Mouse (Mus musculus): Measurements from ENCODE around the gene Atg9b.

Atg9b gene

DNA sequence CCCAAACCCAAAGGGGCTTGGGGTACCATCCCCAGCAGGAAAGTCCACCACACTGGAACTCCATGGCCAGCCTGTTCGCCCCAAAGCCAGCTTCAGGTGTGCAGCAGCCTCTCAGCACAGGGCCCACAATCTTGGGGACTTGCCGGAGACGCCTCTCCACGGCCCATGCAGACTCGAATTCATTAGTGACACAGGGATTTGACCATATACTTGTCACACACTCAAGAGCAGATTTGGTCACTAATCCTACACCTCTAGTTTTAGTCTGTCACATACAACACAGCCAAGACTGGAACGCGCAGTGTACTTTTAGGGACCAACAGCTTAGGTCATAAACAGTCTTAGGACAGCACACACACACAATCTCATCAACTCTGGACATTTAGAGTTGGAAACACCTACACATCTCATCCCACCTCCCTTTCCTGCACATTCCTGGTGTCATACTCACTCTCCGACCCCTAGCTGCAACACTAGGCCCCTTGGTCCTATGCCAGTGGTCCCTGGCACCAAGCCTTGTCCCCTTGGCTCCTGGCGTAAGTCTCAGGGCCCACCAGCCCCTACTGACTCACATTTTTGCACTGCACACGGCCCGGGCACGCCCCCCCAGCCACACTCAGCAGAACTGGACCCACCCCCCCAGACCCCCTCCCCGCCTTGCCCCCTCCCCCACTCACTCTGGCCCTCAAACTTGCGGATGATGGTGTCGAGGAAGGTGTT, 41.3 kb downstream of the Atg9b start:
- in situ Hi-C loops (cut with MboI; ENCODE audit: low sequenced_read_pairs), result no loop called here

DNA sequence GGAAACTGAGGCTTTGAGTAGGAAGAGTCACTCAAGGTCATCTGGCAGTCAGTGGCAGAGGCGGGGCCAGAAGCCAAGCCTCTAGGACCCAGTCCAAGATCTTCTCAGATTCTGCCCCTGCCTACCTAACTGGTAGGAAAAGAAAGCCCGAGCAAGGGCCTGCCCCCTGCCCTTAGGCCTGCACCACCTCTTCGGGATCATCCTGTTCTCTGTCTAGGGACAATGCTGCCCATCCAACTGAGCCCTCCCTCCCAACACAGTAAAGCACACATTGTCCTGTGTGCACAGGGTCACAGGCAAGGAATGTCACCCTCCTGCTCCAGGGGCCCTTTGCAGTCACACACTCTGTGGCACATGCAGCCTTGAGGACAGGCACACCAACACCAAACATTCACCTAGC, 41.9 kb downstream of the Atg9b start:
- in situ Hi-C loops (cut with MboI; ENCODE audit: low sequenced_read_pairs), result no loop called here

DNA sequence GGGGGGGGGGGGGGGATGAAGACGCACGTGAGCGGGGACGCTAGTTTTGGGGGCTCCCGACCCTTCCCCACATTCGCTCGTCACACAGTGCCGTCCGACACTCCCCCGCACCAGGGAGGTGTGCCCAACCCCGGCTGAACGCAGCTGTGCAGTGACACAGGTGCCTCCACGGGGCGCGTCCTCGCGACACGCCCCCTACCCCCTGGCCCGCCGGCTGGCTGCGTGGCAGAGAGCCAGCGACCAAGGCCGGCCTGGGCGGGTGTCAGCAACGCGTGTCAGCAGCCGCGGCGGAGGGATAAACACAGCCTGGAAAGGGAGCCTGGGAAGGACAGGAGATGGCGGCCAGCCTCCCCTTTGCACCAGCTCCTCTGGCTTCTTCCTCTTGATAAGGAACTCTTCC, 43.4 kb downstream of the Atg9b start:
- in situ Hi-C loops (cut with MboI; ENCODE audit: low sequenced_read_pairs), result no loop called here

GRCm38 (mm10) chr5:24348128-24348527, 43.8 kb downstream of the Atg9b start:
- in situ Hi-C loops (cut with MboI; ENCODE audit: low sequenced_read_pairs), result no loop called here

GRCm38 (mm10) chr5:24347186-24347875, 44.6 kb downstream of the Atg9b start:
- in situ Hi-C loops (cut with MboI; ENCODE audit: low sequenced_read_pairs), result no loop called here

GRCm38 (mm10) chr5:24346313-24346712, 45.6 kb downstream of the Atg9b start:
- in situ Hi-C loops (cut with MboI; ENCODE audit: low sequenced_read_pairs), result no loop called here

- in situ Hi-C loops (cut with MboI; ENCODE audit: low sequenced_read_pairs), result no loop called here
Measured at GRCm38 (mm10) chr5:24344477-24345051, 47.4 kb downstream of the Atg9b start.

GRCm38 (mm10) chr5:24343977-24344436, 47.9 kb downstream of the Atg9b start:
- in situ Hi-C loops (cut with MboI; ENCODE audit: low sequenced_read_pairs), result no loop called here

DNA sequence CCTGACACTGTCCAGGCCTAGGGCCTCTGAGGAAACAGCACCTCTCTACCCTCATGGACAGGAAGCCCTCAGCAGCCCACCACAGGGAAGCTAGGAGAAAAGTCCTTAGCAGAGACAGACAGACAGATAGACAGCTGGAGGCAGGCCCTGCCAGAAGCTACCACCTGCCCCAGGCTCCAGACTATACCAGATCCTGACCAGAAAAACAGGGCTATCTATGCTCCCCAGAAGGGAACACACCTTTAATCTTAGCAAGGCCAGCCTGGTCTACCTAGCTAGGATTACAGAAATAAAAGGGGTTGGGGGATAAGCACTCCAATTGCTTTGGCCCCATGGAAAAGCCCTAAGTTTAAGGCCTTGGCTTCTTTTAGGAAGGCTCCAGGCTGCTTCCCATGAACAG, 48.6 kb downstream of the Atg9b start:
- in situ Hi-C loops (cut with MboI; ENCODE audit: low sequenced_read_pairs), result no loop called here

DNA sequence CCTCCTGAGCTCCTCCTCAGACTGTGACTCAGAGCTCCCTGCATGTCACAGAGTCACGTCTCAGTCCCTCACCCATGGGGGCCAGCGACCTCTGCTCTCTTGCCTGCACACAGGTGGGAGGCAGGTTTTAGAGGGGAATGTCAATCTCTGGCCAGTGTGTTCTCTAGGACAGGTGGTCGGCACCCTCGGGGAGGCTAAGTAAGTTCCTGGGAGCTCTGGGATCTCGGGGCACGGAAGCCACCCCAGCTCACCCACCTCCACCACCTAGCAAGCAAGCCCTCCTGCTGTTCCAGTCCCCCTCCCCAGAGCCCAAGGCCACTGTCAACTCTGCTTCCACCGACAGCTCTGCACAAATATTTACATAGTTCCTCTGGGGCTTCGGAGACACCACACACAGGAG, 49.0 kb downstream of the Atg9b start:
- in situ Hi-C loops (cut with MboI; ENCODE audit: low sequenced_read_pairs), result no loop called here

DNA sequence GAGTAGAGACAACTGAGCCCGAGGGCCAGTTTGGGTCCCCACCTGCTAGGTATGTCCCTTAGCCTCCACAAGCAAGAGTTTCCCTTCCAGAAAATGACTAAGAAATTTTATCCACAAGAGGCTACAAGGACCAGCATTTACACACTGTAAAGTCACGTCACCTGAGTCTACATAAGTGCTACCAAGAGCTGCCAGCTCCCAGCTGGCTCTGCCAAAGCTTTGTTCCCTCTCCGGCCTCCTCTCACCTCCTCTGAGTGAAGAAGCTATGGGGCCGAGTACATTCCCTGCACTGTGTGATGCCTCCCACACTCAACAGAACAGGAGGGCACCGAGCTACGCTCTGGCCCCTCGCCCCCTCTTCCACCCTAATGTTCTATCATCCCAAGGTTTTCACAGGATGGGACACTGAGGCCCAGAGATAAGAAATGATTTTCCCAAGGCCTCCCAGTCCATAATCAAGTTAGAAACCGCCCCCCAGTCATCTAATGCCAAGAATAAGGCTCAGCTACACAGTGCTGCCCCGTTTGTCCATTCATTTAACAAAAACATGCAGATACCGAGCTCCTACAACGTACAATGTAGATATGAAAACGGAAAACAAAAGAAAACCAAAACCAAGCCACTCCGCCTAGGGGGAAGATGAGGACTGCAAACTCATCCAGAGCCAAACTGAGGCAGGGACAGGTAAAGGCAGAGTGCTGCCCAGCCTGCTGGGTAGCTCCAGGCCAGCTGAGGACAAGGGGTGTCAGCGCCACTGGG, 49.6 kb downstream of the Atg9b start:
- in situ Hi-C loops (cut with MboI; ENCODE audit: low sequenced_read_pairs), result no loop called here

DNA sequence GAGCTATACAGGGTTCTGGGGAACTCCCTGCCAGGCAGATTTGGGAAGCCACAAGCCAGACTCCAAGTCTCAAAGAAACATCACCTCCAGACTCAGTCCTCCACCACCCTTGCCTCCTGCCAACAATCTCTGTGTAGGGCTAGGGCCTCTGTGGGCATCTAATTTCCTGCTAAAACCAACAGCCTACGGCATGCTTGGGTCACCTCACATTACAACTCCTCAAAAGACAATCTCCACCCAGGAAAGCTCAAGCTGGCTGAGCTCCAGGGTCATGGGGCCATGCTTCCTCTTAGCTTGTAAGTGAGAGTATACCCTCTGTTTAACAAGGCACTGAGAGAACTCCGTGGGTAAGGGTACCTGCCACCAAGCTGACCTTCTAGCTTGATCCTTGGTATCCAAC, 54.1 kb downstream of the Atg9b start:
- in situ Hi-C loops (cut with MboI; ENCODE audit: low sequenced_read_pairs), result no loop called here

DNA sequence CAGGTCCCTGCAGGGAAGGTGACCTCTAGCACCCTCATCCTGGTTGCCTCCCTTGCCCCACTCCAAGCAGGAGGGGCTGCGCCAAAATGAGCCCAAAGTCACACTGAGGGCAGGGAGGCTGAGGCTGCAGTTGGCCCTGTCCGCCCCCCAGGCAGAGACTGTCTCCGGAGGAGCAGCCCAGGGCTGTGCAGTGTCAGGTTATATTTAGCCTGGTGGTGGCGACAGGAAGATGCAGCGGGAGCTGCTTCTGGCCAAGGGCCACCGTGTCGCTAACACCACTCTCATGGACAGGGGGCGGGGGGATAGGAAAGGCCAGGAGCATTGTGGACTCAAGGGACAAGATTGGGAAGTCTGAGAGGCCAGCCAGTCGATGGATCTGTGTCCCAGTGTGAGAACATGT, 54.6 kb downstream of the Atg9b start:
- in situ Hi-C loops (cut with MboI; ENCODE audit: low sequenced_read_pairs), result no loop called here

GRCm38 (mm10) chr5:24335888-24336511, 55.9 kb downstream of the Atg9b start:
- in situ Hi-C loops (cut with MboI; ENCODE audit: low sequenced_read_pairs), result no loop called here

- in situ Hi-C loops (cut with MboI; ENCODE audit: low sequenced_read_pairs), result no loop called here
Measured at GRCm38 (mm10) chr5:24334749-24335148, 57.2 kb downstream of the Atg9b start.

All from CH12F3 (cell line).